Mouse (Mus musculus): ENCODE data around the gene Snx25. TPM values are rescaled to one million over a fixed set of nuclear protein-coding genes. Genes with fewer than 3 reads are reported as not detected.

Snx25 gene
- polyA plus RNA-seq, 1 experiment: 12.5 TPM

- WGBS: 81% methylated on average over 2 of the region's 2 CpGs
- H3K27ac ChIP-seq (ENCODE audit: control insufficient read depth, insufficient read depth, low read depth, low read length, poor library complexity): no peak overlapping the region
- TF ChIP-seq POLR2A (IDR thresholded peaks at IDR 0.05; ENCODE audit: borderline replicate concordance, control insufficient read depth, low read depth, low read length) (no peak), CTCF (IDR thresholded peaks at IDR 0.05; ENCODE audit: control insufficient read depth, insufficient read depth, low read length) (no peak)
- H3K4me1 ChIP-seq (ENCODE audit: control insufficient read depth, insufficient read depth, low read length): peaks cover 2% of the 10 kb centered on the region
- H3K4me3 ChIP-seq (replicated peaks; ENCODE audit: control insufficient read depth, low read depth, low read length): no peak overlapping the region
Observed at GRCm38 (mm10) chr8:45998228-45998627, 153.7 kb downstream of the Snx25 start.

GRCm38 (mm10) chr8:45995576-45995975 lies 156.4 kb downstream of the Snx25 start:
- no peak overlapping the region for H3K4me3 ChIP-seq (replicated peaks; ENCODE audit: control insufficient read depth, low read depth, low read length)
- no peak overlapping the region for H3K27ac ChIP-seq (ENCODE audit: control insufficient read depth, insufficient read depth, low read depth, low read length, poor library complexity)
- peaks cover 2% of the 10 kb centered on the region for H3K4me1 ChIP-seq (ENCODE audit: control insufficient read depth, insufficient read depth, low read length)
- WGBS: 78% methylated on average over 3 of the region's 3 CpGs
- no peak for TF ChIP-seq CTCF (IDR thresholded peaks at IDR 0.05; ENCODE audit: control insufficient read depth, insufficient read depth, low read length)
- no peak for TF ChIP-seq POLR2A (IDR thresholded peaks at IDR 0.05; ENCODE audit: borderline replicate concordance, control insufficient read depth, low read depth, low read length)

GRCm38 (mm10) chr8:45994111-45994510 lies 157.8 kb downstream of the Snx25 start:
- WGBS: 88% methylated on average over 2 of the region's 2 CpGs
- Histone ChIP-seq H3K27ac (ENCODE audit: control insufficient read depth, insufficient read depth, low read depth, low read length, poor library complexity) (no peak overlapping the region), H3K4me3 (replicated peaks; ENCODE audit: control insufficient read depth, low read depth, low read length) (no peak overlapping the region), H3K4me1 (ENCODE audit: control insufficient read depth, insufficient read depth, low read length) (peaks cover under 1% of the 10 kb centered on the region)
- peak; percentile 39; the same call in 1 of the 2 replicates for TF ChIP-seq CTCF (IDR thresholded peaks at IDR 0.05; ENCODE audit: control insufficient read depth, insufficient read depth, low read length)
- TF ChIP-seq POLR2A (IDR thresholded peaks at IDR 0.05; ENCODE audit: borderline replicate concordance, control insufficient read depth, low read depth, low read length): no peak

DNA sequence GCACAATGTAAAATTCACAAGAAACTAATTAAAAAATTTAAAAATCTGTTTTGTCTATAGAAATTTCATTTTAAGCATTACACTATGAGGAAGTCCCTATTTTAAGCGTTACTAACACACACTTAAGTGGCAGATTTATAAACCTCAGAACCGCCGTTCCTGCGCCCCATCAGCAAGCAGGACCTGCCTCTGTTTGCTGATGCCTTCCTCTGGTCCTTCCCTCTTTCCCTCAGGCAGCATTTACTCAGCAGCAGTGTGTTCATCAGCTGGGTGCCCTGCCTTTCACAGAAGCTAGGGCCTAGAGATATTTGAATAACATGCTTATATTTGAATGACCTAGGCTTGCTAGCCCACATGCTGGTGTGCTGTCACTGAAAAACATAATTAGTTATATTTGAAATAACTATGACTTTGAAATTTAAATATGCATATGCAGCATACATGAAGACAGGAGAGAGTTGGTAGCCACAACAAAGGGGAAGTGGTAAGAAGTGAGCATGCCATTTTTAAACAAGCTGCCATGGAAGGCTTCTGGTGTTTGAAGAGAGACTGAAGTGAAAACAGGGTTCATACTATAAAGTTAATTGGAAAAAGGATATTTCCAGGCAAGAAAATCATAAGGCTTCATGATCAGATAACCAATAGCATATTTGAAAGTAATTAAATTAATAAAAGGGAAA lies 161.2 kb downstream of the Snx25 start:
- Histone ChIP-seq H3K4me1 (ENCODE audit: control insufficient read depth, insufficient read depth, low read length) (no peaks in the 10 kb centered on the region), H3K4me3 (replicated peaks; ENCODE audit: control insufficient read depth, low read depth, low read length) (no peak overlapping the region), H3K27ac (ENCODE audit: control insufficient read depth, insufficient read depth, low read depth, low read length, poor library complexity) (no peak overlapping the region)
- WGBS: 33% methylated on average over 4 of the region's 4 CpGs
- TF ChIP-seq CTCF (IDR thresholded peaks at IDR 0.05; ENCODE audit: control insufficient read depth, insufficient read depth, low read length): no peak
- TF ChIP-seq POLR2A (IDR thresholded peaks at IDR 0.05; ENCODE audit: borderline replicate concordance, control insufficient read depth, low read depth, low read length): no peak

GRCm38 (mm10) chr8:45988189-45988588 lies 163.8 kb downstream of the Snx25 start:
- TF ChIP-seq POLR2A (IDR thresholded peaks at IDR 0.05; ENCODE audit: borderline replicate concordance, control insufficient read depth, low read depth, low read length): no peak
- no peak for TF ChIP-seq CTCF (IDR thresholded peaks at IDR 0.05; ENCODE audit: control insufficient read depth, insufficient read depth, low read length)
- H3K27ac ChIP-seq (ENCODE audit: control insufficient read depth, insufficient read depth, low read depth, low read length, poor library complexity): no peak overlapping the region
- no peak overlapping the region for H3K4me3 ChIP-seq (replicated peaks; ENCODE audit: control insufficient read depth, low read depth, low read length)
- H3K4me1 ChIP-seq (ENCODE audit: control insufficient read depth, insufficient read depth, low read length): no peaks in the 10 kb centered on the region
- WGBS: 58% methylated on average over 2 of the region's 2 CpGs

- TF ChIP-seq POLR2A (IDR thresholded peaks at IDR 0.05; ENCODE audit: borderline replicate concordance, control insufficient read depth, low read depth, low read length): no peak
- TF ChIP-seq CTCF (IDR thresholded peaks at IDR 0.05; ENCODE audit: control insufficient read depth, insufficient read depth, low read length): no peak
- 61% methylated on average over 3 of the region's 3 CpGs for WGBS
- Histone ChIP-seq H3K4me1 (ENCODE audit: control insufficient read depth, insufficient read depth, low read length) (no peaks in the 10 kb centered on the region), H3K27ac (ENCODE audit: control insufficient read depth, insufficient read depth, low read depth, low read length, poor library complexity) (no peak overlapping the region), H3K4me3 (replicated peaks; ENCODE audit: control insufficient read depth, low read depth, low read length) (no peak overlapping the region)
Observed at GRCm38 (mm10) chr8:45986665-45987064, 165.3 kb downstream of the Snx25 start.

Other genes starting within 250 kb of the Snx25 start
- gene Ccdc110, start 217.5 kb downstream of the Snx25 start, polyA plus RNA-seq (2011; ENCODE audit: insufficient read depth, insufficient read length, low replicate concordance, missing spikeins): not detected in 2 replicates
- 0.54 and 3.3 TPM in 2 replicates for gene 1700029J07Rik, start 176.9 kb downstream of the Snx25 start, polyA plus RNA-seq (2011; ENCODE audit: insufficient read depth, insufficient read length, low replicate concordance, missing spikeins)
- gene Ufsp2, start 176.6 kb downstream of the Snx25 start, polyA plus RNA-seq (2011; ENCODE audit: insufficient read depth, insufficient read length, low replicate concordance, missing spikeins): 12.7 and 23.3 TPM in 2 replicates
- not detected in 2 replicates for gene Lrp2bp, start 152.9 kb downstream of the Snx25 start, polyA plus RNA-seq (2011; ENCODE audit: insufficient read depth, insufficient read length, low replicate concordance, missing spikeins)
- gene Ankrd37, start 146.5 kb downstream of the Snx25 start, polyA plus RNA-seq (2011; ENCODE audit: insufficient read depth, insufficient read length, low replicate concordance, missing spikeins): 9.0 TPM in 1 of 2 replicates, not detected in the other
- gene Cfap97, start 388 bp downstream of the Snx25 start, polyA plus RNA-seq (2011; ENCODE audit: insufficient read depth, insufficient read length, low replicate concordance, missing spikeins): 5.1 and 5.8 TPM in 2 replicates
- 13.8 and 43.4 TPM in 2 replicates for gene Slc25a4, start 59.1 kb upstream of the Snx25 start, polyA plus RNA-seq (2011; ENCODE audit: insufficient read depth, insufficient read length, low replicate concordance, missing spikeins)
- not detected in 2 replicates for gene Helt, start 142.5 kb upstream of the Snx25 start, polyA plus RNA-seq (2011; ENCODE audit: insufficient read depth, insufficient read length, low replicate concordance, missing spikeins)